9 mouse cellular contexts compared by ENCODE assay signal in genomic region chr8:126692263-126692662, GRCm38 (mm10).
DNase-seq lines count a peak whose midpoint lies in the region; ATAC-seq lines count a peak whose summit lies in the region.
"Had no signal": no experiment of that assay in that cellular context is flagged by ENCODE, and none has a peak within 500 bp of the region (broad histone marks: within the 10 kb centered on the region; RNA-seq: fewer than 3 reads in every experiment).

No protein-coding gene starts in this region.

- peak; percentile 53 for DNase-seq in left cerebral cortex, postnatal 14 days (ENCODE audit: low spot score in 2 of 2)
- no peak for DNase-seq in left cerebral cortex, adult 8-10 months (ENCODE audit: low spot score in 2 of 2)
- peak; percentile 60 to 64 for DNase-seq in gastrocnemius, adult 8-10 months (ENCODE audit: low spot score in 2 of 2)
- peak; percentile 54 to 64 for DNase-seq in kidney, adult 8-10 months
- peak; percentile 42 for DNase-seq in ovary, postnatal 36 days (ENCODE audit: low spot score)
- no peak for DNase-seq in thymus, postnatal 4 days
- no peak for DNase-seq in urinary bladder, postnatal 10 days (ENCODE audit: low spot score)
- DNase-seq: liver, embryonic 13.5 days had no signal

- no peak for ATAC-seq in CD4-positive, CD25-positive, alpha-beta regulatory T cell, adult 4 months

- intact Hi-C loops in left cerebral cortex, postnatal 14 days (cut with DNase I) = no loop called here

Comparison
In these comparisons a context has a peak if more than half of its experiments do, and no peak if none do; other contexts are left out.
1. DNase-seq: peak in left cerebral cortex, postnatal 14 days (2 of 2), gastrocnemius, adult 8-10 months (2 of 2), kidney, adult 8-10 months (2 of 2) and ovary, postnatal 36 days (single experiment); none in left cerebral cortex, adult 8-10 months (0 of 2), thymus, postnatal 4 days (single experiment) and urinary bladder, postnatal 10 days (single experiment).